Mouse (Mus musculus) layer of hippocampus, adult 6 months (tissue): Measurements from ENCODE around the gene Fam32a. TPM values are rescaled to one million over a fixed set of nuclear protein-coding genes. Genes with fewer than 3 reads are reported as not detected.

Source experiments
- long read RNA-seq, 2 experiments: library from polyadenylated mRNA; unstranded; transcript quantifications; one replicate each; pipeline ENCODE4 v2.0.0; 2019 to 2020
- polyA plus RNA-seq: library from polyadenylated mRNA; unstranded; fragments of <200 nt; fragmentation: Nextera tagmentation; gene quantifications from 2 replicates; pipeline ENCODE4 v1.2.3, GENCODE M21; 2021

Gene Fam32a
- polyA plus RNA-seq, result 54.1 and 54.6 TPM in 2 replicates
- long read RNA-seq, experiment 1, transcript Fam32a-201 (4 exons, 2,564 nt), result major isoform, 106 of 137 reads
- long read RNA-seq, experiment 1, partial matches to known transcripts, result 23 of 137 reads
- long read RNA-seq, experiment 1, other reads (novel, unspliced or antisense), result 8 of 137 reads
- long read RNA-seq, experiment 2, transcript Fam32a-201 (4 exons, 2,564 nt), result major isoform, 344 of 430 reads
- long read RNA-seq, experiment 2, partial matches to known transcripts, result 69 of 430 reads
- long read RNA-seq, experiment 2, other reads (novel, unspliced or antisense), result 13 of 430 reads

DNA sequence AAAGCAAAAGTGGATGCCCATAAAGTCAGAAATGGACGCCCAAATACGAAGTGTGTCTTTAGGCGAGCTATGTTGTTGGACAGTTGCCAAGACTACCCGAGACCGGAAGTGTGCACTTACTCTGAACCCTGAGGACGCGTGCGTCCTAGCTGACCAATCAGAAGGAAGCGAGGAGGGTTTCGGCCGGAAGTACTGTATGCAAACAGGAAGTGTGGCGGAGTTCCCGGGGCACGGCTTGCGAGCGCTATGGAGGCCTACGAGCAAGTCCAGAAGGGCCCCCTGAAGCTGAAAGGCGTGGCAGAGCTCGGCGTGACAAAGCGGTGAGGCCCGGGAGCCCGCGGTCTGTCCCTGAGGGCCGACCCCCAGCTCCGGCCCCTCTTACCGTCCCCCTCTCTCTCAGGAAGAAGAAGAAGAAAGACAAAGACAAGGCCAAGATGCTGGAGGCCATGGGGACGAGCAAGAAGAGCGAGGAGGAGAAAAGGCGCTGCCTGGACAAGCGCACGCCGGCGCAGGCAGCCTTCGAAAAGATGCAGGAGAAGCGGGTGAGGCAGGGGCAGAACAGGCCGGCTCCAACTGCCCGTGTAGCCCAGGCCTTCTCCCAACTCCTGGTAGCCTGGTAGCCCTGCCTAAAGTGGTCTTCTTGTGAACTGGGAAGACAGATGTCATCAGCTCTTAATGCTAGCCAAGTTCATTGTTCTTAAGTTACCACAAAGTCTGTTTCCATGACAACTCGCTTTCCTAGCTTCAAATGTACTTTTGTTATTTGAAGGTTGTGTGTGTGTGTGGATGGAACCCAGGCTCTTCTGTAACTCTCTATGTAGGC lies at the start of gene Fam32a:
TSS of gene Fam32a (plus strand) at position 190 of the 823 bp plus-strand sequence.

DNA sequence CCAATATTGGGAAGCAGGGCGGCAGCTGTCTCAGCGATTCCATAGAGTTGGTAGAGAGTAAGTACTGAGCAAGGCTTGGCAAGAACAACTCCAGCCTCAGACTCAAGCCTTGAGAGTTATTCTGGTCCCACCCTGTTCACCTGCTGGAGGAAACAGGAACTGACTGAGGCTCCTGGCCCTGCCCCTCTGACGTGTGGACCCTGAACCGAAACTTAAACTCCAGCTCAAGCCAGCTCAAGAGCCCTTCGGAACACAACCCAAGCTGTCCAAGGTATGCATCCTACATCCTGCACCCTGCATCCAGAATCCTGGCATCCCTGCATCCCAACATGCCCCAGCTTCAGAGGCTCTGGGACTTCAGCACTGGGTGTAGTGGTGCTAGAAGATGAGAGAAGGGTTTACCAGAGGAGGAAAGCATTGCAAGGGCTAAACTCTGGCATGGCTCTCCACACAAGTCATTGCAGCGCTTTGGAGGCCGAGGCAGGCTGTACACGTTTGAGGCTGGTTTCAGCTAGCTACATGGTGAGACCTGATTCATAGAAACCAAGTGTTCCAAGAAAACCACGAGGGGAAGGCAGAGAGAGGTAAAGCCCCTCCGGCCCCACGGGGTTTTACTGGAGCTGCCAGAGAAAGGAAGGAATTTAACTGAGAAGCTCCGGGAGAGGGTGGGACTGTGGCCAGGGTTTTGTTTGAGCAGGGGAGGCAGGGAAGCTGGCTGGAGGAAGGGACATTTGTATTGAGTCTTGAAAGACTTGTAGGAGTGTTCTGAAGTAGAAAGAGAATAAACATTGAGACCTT lies 29.9 kb upstream of the Fam32a start, which contains the start of gene Hsh2d:
TSS of gene Hsh2d (plus strand) at position 222 of the 798 bp plus-strand sequence.

DNA sequence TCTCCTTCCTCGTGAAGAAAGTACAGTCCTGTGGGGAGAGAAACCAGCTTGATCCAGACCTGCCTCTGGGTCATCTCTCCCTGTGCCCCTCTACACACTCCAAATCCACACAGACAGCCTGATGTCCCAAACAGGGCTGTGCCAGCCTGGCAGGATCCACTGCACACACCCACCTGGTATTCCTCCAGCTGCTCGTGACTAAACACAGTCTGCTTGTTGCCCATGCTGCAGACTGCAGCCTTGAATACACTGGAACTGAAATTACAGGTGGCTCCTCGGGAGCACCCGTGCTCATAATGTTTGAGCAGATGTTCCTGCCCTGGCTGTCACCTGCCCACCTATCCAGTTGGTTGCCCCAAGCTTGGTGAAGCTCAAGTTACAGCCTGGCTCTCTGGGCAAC lies 6.8 kb upstream of the Fam32a start, which contains the start of gene Cib3:
TSS of gene Cib3 (minus strand) at position 87 of the 400 bp plus-strand sequence.

DNA sequence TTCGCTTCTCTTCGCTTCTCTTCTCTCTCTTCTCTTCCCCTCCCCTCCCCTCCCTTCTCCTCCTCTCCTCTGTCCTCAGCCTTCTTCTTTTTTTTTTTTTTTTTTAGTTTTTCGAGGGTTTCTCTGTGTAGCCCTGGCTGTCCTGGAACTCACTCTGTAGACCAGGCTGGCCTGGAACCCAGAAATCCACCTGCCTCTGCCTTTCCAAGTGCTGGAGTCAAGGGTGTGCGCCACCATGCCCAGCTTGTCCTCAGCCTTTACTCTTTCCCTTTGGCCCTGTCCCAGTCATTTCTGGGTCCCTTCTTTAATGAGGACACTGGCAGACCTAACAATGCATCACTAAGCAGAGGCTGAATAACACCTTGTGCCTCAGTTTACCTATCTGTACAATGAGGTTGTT lies 6.0 kb upstream of the Fam32a start, which contains the start of gene Gm11034:
TSS of gene Gm11034 (minus strand) at position 101 of the 400 bp plus-strand sequence.

DNA sequence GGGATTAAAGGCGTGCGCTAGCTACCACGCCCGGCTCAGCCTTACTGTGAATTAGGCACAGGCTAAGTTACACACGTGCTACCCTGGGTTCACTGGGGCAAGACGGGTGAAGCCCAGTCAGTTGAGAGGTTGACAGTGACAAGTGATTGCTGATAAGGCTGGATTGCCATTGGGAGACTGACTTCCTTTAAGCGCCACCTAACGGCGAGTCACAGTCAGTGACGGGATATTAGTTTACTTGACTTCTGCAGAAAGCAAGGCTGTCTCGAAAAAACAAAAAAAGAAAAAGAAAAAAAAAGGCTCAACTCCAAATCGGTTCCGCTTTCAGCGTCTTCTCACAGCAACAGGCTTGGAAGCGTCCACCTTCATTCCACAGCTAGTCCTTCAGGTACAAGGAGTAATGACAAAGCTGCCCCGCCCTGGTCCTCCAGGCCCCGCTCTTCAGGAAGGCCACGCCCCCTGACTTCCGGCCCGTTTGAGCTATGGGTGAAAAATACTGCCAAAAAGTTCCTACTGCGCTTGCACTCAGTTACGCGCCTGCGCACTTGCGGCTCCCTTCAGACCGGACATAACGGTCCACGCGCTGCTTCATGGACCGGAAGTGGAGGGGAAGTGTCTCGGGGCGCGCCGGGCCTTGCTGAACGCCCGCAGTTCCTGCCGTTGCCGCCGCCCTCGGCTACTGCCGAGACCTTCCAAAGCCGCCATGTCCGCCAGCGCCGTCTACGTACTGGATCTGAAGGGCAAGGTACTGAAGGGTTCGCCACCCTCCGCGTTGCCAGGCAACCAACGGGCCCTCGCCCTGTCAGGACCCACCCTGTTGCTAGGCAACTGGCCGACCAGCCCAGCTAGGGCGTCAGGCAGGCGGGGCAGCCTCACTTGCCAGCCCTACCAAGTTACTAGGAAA lies 20.2 kb downstream of the Fam32a start, which contains the start of gene Ap1m1:
TSS of gene Ap1m1 (plus strand) at position 520 of the 904 bp plus-strand sequence.

Other genes with a start within 250 kb of the Fam32a start
- gene Cyp4f18, start 210.1 kb upstream of the Fam32a start, polyA plus RNA-seq, result 0.30 TPM in 1 of 2 replicates, not detected in the other
- gene Olfr372, start 178.5 kb upstream of the Fam32a start, polyA plus RNA-seq, result not detected in 2 replicates
- gene Olfr373, start 136.6 kb upstream of the Fam32a start, polyA plus RNA-seq, result not detected in 2 replicates
- gene Olfr374, start 112.7 kb upstream of the Fam32a start, polyA plus RNA-seq, result not detected in 2 replicates
- gene Tpm4, start 84.8 kb upstream of the Fam32a start, polyA plus RNA-seq, result 25.5 and 26.8 TPM in 2 replicates
- gene Rab8a, start 58.5 kb upstream of the Fam32a start, polyA plus RNA-seq, result 50.2 and 54.8 TPM in 2 replicates
- gene Hsh2d, start 30.1 kb upstream of the Fam32a start, polyA plus RNA-seq, result not detected in 2 replicates
- gene Cib3, start 6.9 kb upstream of the Fam32a start, polyA plus RNA-seq, result not detected in 2 replicates
- not detected in 2 replicates for gene Gm11034, start 6.1 kb upstream of the Fam32a start, polyA plus RNA-seq
- gene Ap1m1, start 20.3 kb downstream of the Fam32a start, polyA plus RNA-seq, result 92.6 and 104 TPM in 2 replicates
- gene Gm10282, start 85.5 kb downstream of the Fam32a start, polyA plus RNA-seq, result 8.9 and 9.6 TPM in 2 replicates
- 0.63 and 0.69 TPM in 2 replicates for gene Klf2, start 99.3 kb downstream of the Fam32a start, polyA plus RNA-seq
- 18.8 and 19.3 TPM in 2 replicates for gene Eps15l1, start 201.7 kb downstream of the Fam32a start, polyA plus RNA-seq
- 1.4 and 1.8 TPM in 2 replicates for gene Calr3, start 224.1 kb downstream of the Fam32a start, polyA plus RNA-seq
- 6.5 and 6.7 TPM in 2 replicates for gene 1700030K09Rik, start 224.2 kb downstream of the Fam32a start, polyA plus RNA-seq